Mouse (Mus musculus): ENCODE measurements around the gene Ssxb8. TPM values are rescaled to one million over a fixed set of nuclear protein-coding genes. Genes with fewer than 3 reads are reported as not detected.
"Not testable (repeated sequence)": the region's sequence is repeated elsewhere in the genome, so short reads cannot be mapped to it uniquely, and the experiment has no call there.

The Ssxb8 gene
- total RNA-seq (2014; rRNA removed) (not detected in 2 replicates), polyA plus RNA-seq (2015; fragmentation: Nextera tagmentation; extraction: Ambion mirVana) (not detected in 2 replicates)

- H3K4me1 ChIP-seq (ENCODE audit: insufficient read depth, low read length); DNase-seq (ENCODE audit: low spot score); H3K27me3 ChIP-seq (ENCODE audit: insufficient read depth, low read length): not testable (repeated sequence)
Measured at GRCm38 (mm10) chrX:8690744-8691143, at the start of gene Ssxb8. TSS of gene Ssxb8 (minus strand) at chrX:8690844.

GRCm38 (mm10) chrX:8732907-8733306, 42.3 kb upstream of the Ssxb8 start:
- WGBS, result 58% methylated on average over 5 of the region's 5 CpGs
- no peak overlapping the region for H3K4me3 ChIP-seq (ENCODE audit: low read depth, low read length)
- no peaks in the 10 kb centered on the region for H3K4me1 ChIP-seq (ENCODE audit: insufficient read depth, low read length)
- no peak overlapping the region for H3K4me2 ChIP-seq (ENCODE audit: low read depth, low read length, poor library complexity, severe bottlenecking)
- 0 out of 2 replicates have a peak, but pooled peaks cover 3% of the 10 kb centered on the region for H3K9me3 ChIP-seq (ENCODE audit: low read length)
- no peak overlapping the region for H3K9ac ChIP-seq (replicated peaks; ENCODE audit: low read length, poor library complexity, severe bottlenecking)
- no peaks in the 10 kb centered on the region for H3K36me3 ChIP-seq (ENCODE audit: insufficient read depth, low read length)
- no peak overlapping the region for H3K27ac ChIP-seq (ENCODE audit: low read depth, low read length)
- H3K27me3 ChIP-seq (ENCODE audit: insufficient read depth, low read length), result no peaks in the 10 kb centered on the region
- peak; percentile 47 for TF ChIP-seq CTCF (IDR thresholded peaks at IDR 0.05)
- peak; percentile 8 for DNase-seq (ENCODE audit: low spot score)
- ATAC-seq (ENCODE audit: low FRiP score), result no peak

More at GRCm38 (mm10) chrX:8690744-8691143, at the start of gene Ssxb8:
- WGBS, result 54% methylated on average over 1 of the region's 1 CpGs
- H3K4me3 ChIP-seq (ENCODE audit: low read depth, low read length); H3K4me2 ChIP-seq (ENCODE audit: low read depth, low read length, poor library complexity, severe bottlenecking); H3K9me3 ChIP-seq (ENCODE audit: low read length); H3K9ac ChIP-seq (replicated peaks; ENCODE audit: low read length, poor library complexity, severe bottlenecking); ATAC-seq (ENCODE audit: low FRiP score); H3K27ac ChIP-seq (ENCODE audit: low read depth, low read length); H3K36me3 ChIP-seq (ENCODE audit: insufficient read depth, low read length): not testable (repeated sequence)

GRCm38 (mm10) chrX:8663085-8663484, 27.6 kb downstream of the Ssxb8 start:
- no peak for DNase-seq (ENCODE audit: low spot score)
- H3K4me2 ChIP-seq (ENCODE audit: low read depth, low read length, poor library complexity, severe bottlenecking), result no peak overlapping the region
- no peak overlapping the region for H3K4me3 ChIP-seq (ENCODE audit: low read depth, low read length)
- no peak for ATAC-seq (ENCODE audit: low FRiP score)
- no peak overlapping the region for H3K9ac ChIP-seq (replicated peaks; ENCODE audit: low read length, poor library complexity, severe bottlenecking)
- H3K9me3 ChIP-seq (ENCODE audit: low read length), result 0 out of 2 replicates have a peak, but pooled peaks cover 5% of the 10 kb centered on the region
- H3K27me3 ChIP-seq (ENCODE audit: insufficient read depth, low read length), result no peaks in the 10 kb centered on the region
- TF ChIP-seq CTCF (IDR thresholded peaks at IDR 0.05), result no peak
- 80% methylated on average over 4 of the region's 4 CpGs for WGBS
- no peaks in the 10 kb centered on the region for H3K4me1 ChIP-seq (ENCODE audit: insufficient read depth, low read length)
- H3K27ac ChIP-seq (ENCODE audit: low read depth, low read length), result no peak overlapping the region
- H3K36me3 ChIP-seq (ENCODE audit: insufficient read depth, low read length), result no peaks in the 10 kb centered on the region

Other genes starting within 250 kb of the Ssxb8 start
- gene Ssxb2, start 229.1 kb downstream of the Ssxb8 start, total RNA-seq (2014; rRNA removed), result not detected in 2 replicates
- not detected in 2 replicates for gene Ssxb2, start 229.1 kb downstream of the Ssxb8 start, polyA plus RNA-seq (2015; fragmentation: Nextera tagmentation; extraction: Ambion mirVana)
- gene Gm14459, start 165.9 kb downstream of the Ssxb8 start, total RNA-seq (2014; rRNA removed), result not detected in 2 replicates
- gene Gm14459, start 165.9 kb downstream of the Ssxb8 start, polyA plus RNA-seq (2015; fragmentation: Nextera tagmentation; extraction: Ambion mirVana), result not detected in 2 replicates
- gene Ssxb6, start 142.6 kb downstream of the Ssxb8 start, total RNA-seq (2014; rRNA removed), result not detected in 2 replicates
- not detected in 2 replicates for gene Ssxb6, start 142.6 kb downstream of the Ssxb8 start, polyA plus RNA-seq (2015; fragmentation: Nextera tagmentation; extraction: Ambion mirVana)
- gene Ssxb3, start 99.0 kb downstream of the Ssxb8 start, total RNA-seq (2014; rRNA removed), result not detected in 2 replicates
- gene Ssxb3, start 99.0 kb downstream of the Ssxb8 start, polyA plus RNA-seq (2015; fragmentation: Nextera tagmentation; extraction: Ambion mirVana), result not detected in 2 replicates
- gene Ssx9, start 57.6 kb upstream of the Ssxb8 start, total RNA-seq (2014; rRNA removed), result not detected in 2 replicates
- not detected in 2 replicates for gene Ssx9, start 57.6 kb upstream of the Ssxb8 start, polyA plus RNA-seq (2015; fragmentation: Nextera tagmentation; extraction: Ambion mirVana)
- not detected in 2 replicates for gene Ssxb5, start 112.8 kb upstream of the Ssxb8 start, total RNA-seq (2014; rRNA removed)
- not detected in 2 replicates for gene Ssxb5, start 112.8 kb upstream of the Ssxb8 start, polyA plus RNA-seq (2015; fragmentation: Nextera tagmentation; extraction: Ambion mirVana)
- gene Gm6592, start 153.2 kb upstream of the Ssxb8 start, total RNA-seq (2014; rRNA removed), result not detected in 2 replicates
- gene Gm6592, start 153.2 kb upstream of the Ssxb8 start, polyA plus RNA-seq (2015; fragmentation: Nextera tagmentation; extraction: Ambion mirVana), result not detected in 2 replicates
- gene Gm5751, start 183.4 kb upstream of the Ssxb8 start, total RNA-seq (2014; rRNA removed), result not detected in 2 replicates
- gene Gm5751, start 183.4 kb upstream of the Ssxb8 start, polyA plus RNA-seq (2015; fragmentation: Nextera tagmentation; extraction: Ambion mirVana), result not detected in 2 replicates
- gene B630019K06Rik, start 201.5 kb upstream of the Ssxb8 start, total RNA-seq (2014; rRNA removed), result 112 and 113 TPM in 2 replicates
- 37.5 and 40.5 TPM in 2 replicates for gene B630019K06Rik, start 201.5 kb upstream of the Ssxb8 start, polyA plus RNA-seq (2015; fragmentation: Nextera tagmentation; extraction: Ambion mirVana)